ENCODE assay signal across 7 mouse cellular contexts in the genomic region with DNA sequence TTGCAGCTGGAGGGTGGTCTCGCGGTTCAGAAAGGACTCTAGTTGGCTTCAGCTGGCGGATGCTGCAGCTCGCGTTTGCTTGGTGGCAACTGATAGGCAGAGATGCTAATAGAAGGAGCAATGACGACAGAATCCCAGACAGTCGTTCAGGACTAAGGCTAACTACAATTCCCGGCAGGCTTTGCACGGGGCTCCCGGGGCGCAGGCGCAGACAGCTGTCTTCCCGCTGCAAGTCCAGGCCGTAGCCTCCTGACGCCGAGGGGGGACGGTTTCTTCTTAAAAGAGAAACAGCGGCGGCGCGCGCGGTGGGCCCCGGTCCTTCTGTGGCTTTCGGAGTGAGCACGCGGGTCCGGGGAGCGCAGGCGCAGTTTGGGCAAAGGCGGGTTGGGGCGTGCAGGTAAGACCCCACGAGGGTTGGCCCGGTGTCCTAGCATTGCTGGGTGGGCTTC. TPM values are rescaled to one million over a fixed set of nuclear protein-coding genes. Genes with fewer than 3 reads are reported as not detected.
DNase-seq lines count a peak whose midpoint lies in the region; ATAC-seq lines count a peak whose summit lies in the region.

A gene (plus strand): TSS at position 210 of the 449 bp plus-strand sequence.

- peak within 1 kb of the TSS; percentile 76 for H3K27ac ChIP-seq in embryonic facial prominence, embryonic 12.5 days
- H3K27ac ChIP-seq in limb, embryonic 13.5 days = peak within 1 kb of the TSS; percentile 79; the same call in 1 of the 2 replicates
- H3K27ac ChIP-seq in midbrain, embryonic 16.5 days (ENCODE audit: low read length) = peak within 1 kb of the TSS; percentile 76

- DNase-seq in adrenal gland, postnatal 25 days = peak; percentile 95
- peak; percentile 94 to 97 for DNase-seq in heart, adult 18-20 months
- DNase-seq in kidney, adult 8-10 months = peak; percentile 94 to 95
- DNase-seq in spleen, postnatal 10 days (ENCODE audit: low spot score in 2 of 2) = peak; percentile 84 to 95

- H3K4me3 ChIP-seq in embryonic facial prominence, embryonic 12.5 days = peak within 1 kb of the TSS; percentile 53
- H3K4me3 ChIP-seq in limb, embryonic 13.5 days = peak within 1 kb of the TSS; percentile 56
- peak within 1 kb of the TSS; percentile 56 for H3K4me3 ChIP-seq in midbrain, embryonic 16.5 days (ENCODE audit: low read depth, low read length)

- H3K4me2 ChIP-seq in embryonic facial prominence, embryonic 12.5 days (replicated peaks) = peak within 1 kb of the TSS; percentile 90
- peak within 1 kb of the TSS; percentile 90 for H3K4me2 ChIP-seq in limb, embryonic 13.5 days (replicated peaks)
- H3K4me2 ChIP-seq in midbrain, embryonic 16.5 days (ENCODE audit: low read length) = peak within 1 kb of the TSS; percentile 96

- peak within 1 kb of the TSS; percentile 61 for H3K9ac ChIP-seq in embryonic facial prominence, embryonic 12.5 days
- peak within 1 kb of the TSS; percentile 76 for H3K9ac ChIP-seq in limb, embryonic 13.5 days
- peak within 1 kb of the TSS; percentile 80 for H3K9ac ChIP-seq in midbrain, embryonic 16.5 days (ENCODE audit: low read depth, low read length)

- no peaks in the 10 kb centered on the region for H3K9me3 ChIP-seq in embryonic facial prominence, embryonic 12.5 days
- no peaks in the 10 kb centered on the region for H3K9me3 ChIP-seq in limb, embryonic 13.5 days
- no peaks in the 10 kb centered on the region for H3K9me3 ChIP-seq in midbrain, embryonic 16.5 days (replicated peaks; ENCODE audit: control insufficient read depth, low read length, poor library complexity, severe bottlenecking)

- H3K27me3 ChIP-seq in embryonic facial prominence, embryonic 12.5 days = no peaks in the 10 kb centered on the region
- H3K27me3 ChIP-seq in limb, embryonic 13.5 days = no peaks in the 10 kb centered on the region
- no peaks in the 10 kb centered on the region for H3K27me3 ChIP-seq in midbrain, embryonic 16.5 days (ENCODE audit: control insufficient read depth, insufficient read depth, low read depth, low read length)

- under 1% methylated on average over 34 of the region's 34 CpGs for WGBS in embryonic facial prominence, embryonic 12.5 days
- WGBS in limb, embryonic 13.5 days = under 1% methylated on average over 34 of the region's 34 CpGs
- WGBS in midbrain, embryonic 16.5 days = under 1% methylated on average over 33 of the region's 34 CpGs

- 0 out of 2 replicates have a peak, but pooled peaks cover 10% of the 10 kb centered on the region for H3K36me3 ChIP-seq in embryonic facial prominence, embryonic 12.5 days
- H3K36me3 ChIP-seq in limb, embryonic 13.5 days = peaks cover 19% of the 10 kb centered on the region
- peaks cover 4% of the 10 kb centered on the region; the same call in 1 of the 2 replicates for H3K36me3 ChIP-seq in midbrain, embryonic 16.5 days (ENCODE audit: control insufficient read depth, insufficient read depth, low read length)

- ATAC-seq in embryonic facial prominence, embryonic 12.5 days (ENCODE audit: insufficient number of reproducible peaks, insufficient read depth, low FRiP score, low TSS enrichment) = peak; percentile 68
- peak; percentile 68 for ATAC-seq in limb, embryonic 13.5 days (ENCODE audit: low FRiP score, low read depth)
- peak; percentile 87 for ATAC-seq in midbrain, embryonic 16.5 days

- H3K4me1 ChIP-seq in embryonic facial prominence, embryonic 12.5 days = peaks cover 11% of the 10 kb centered on the region
- peaks cover 20% of the 10 kb centered on the region for H3K4me1 ChIP-seq in limb, embryonic 13.5 days
- peaks cover 16% of the 10 kb centered on the region for H3K4me1 ChIP-seq in midbrain, embryonic 16.5 days (ENCODE audit: control insufficient read depth, insufficient read depth, low read length)

RNA-seq across cellular contexts. Expression of the gene that starts here (rescaled TPM):
- 14.4 and 17.3 TPM in 2 replicates for total RNA-seq in adrenal gland, postnatal 25 days (2021)
- 27.4 and 29.7 TPM in 2 replicates for polyA plus RNA-seq in embryonic facial prominence, embryonic 12.5 days (2016; fragmentation: Nextera tagmentation; extraction: Ambion mirVana)
- total RNA-seq in heart, adult 18-20 months (2021) = 1 to 10 TPM; 2.5 to 4.4 TPM
- 26.7 and 26.8 TPM in 2 replicates for polyA plus RNA-seq in limb, embryonic 13.5 days (2015; fragmentation: Nextera tagmentation; extraction: Ambion mirVana)
- 32.2 and 32.4 TPM in 2 replicates for polyA plus RNA-seq in midbrain, embryonic 16.5 days (2015; fragmentation: Nextera tagmentation; extraction: Ambion mirVana)

Comparison
In these comparisons a context has a peak if more than half of its experiments do, and no peak if none do; other contexts are left out.
1. Peak in every context shown above with its lines: DNase-seq, ATAC-seq, H3K4me3 ChIP-seq and H3K27ac ChIP-seq.